ENCODE assay signal across 8 mouse cellular contexts in the genomic region with DNA sequence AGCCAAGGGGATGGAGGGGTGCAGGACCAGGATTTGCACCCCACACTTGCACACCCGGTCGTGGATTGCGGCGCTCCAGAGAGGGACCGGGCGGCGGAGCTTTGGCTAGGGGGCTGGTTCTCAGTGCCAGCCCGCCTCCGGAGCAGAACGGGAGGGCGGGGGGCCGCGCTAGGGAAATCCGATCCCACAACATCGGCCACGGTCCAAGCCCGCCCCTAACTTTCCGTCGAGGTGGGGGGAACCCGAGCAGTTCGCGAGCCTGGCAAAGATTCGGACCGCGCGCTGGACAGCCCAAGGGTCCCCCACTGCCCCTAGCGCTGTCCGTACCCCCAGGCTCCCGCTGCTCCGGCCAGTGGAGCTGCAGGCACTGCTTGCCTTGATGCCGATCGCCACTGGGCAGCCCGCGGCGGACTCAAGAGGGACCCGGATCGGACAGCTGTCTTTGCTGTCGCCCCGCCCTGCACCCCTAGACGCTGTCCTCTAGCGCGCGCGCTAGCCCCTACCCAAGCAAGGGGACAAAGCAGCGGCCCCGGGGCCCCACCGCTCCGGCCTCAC. TPM values are rescaled to one million over a fixed set of nuclear protein-coding genes. Genes with fewer than 3 reads are reported as not detected.
DNase-seq lines count a peak whose midpoint lies in the region; ATAC-seq and TF ChIP-seq lines count a peak whose summit lies in the region.

No protein-coding gene starts in this region.

- WGBS in forebrain, embryonic 12.5 days, result 0% methylated on average over 45 of the region's 48 CpGs
- WGBS in heart, postnatal 0 days, result under 1% methylated on average over 47 of the region's 48 CpGs
- WGBS in neural tube, embryonic 13.5 days, result under 1% methylated on average over 48 of the region's 48 CpGs

- peak; percentile 52 for DNase-seq in 416B (ENCODE audit: low read depth)
- DNase-seq in adrenal gland, postnatal 36 days, result peak; percentile 83 to 90
- DNase-seq in heart, postnatal 0 days (ENCODE audit: low spot score), result peak; percentile 83
- peak; percentile 92 for DNase-seq in kidney, postnatal 14 days
- peak; percentile 87 to 89 for DNase-seq in lung, adult 18-20 months
- DNase-seq in urinary bladder, adult 18-20 months (ENCODE audit: low spot score in 2 of 2), result peak; percentile 82 to 84

- H3K36me3 ChIP-seq in forebrain, embryonic 12.5 days (replicated peaks), result peaks cover 31% of the 10 kb centered on the region
- peaks cover 23% of the 10 kb centered on the region for H3K36me3 ChIP-seq in heart, postnatal 0 days (replicated peaks; ENCODE audit: control insufficient read depth, insufficient read depth, low read length)
- H3K36me3 ChIP-seq in neural tube, embryonic 13.5 days, result peaks cover 27% of the 10 kb centered on the region

- peak; percentile 57 for ATAC-seq in forebrain, embryonic 12.5 days (ENCODE audit: low FRiP score)
- ATAC-seq in heart, postnatal 0 days (ENCODE audit: insufficient read depth, low read depth), result peak; percentile 71
- peak; percentile 69 for ATAC-seq in neural tube, embryonic 13.5 days (ENCODE audit: low read depth)

- peak overlapping the region; percentile 96 for H3K4me3 ChIP-seq in forebrain, embryonic 12.5 days (replicated peaks)
- H3K4me3 ChIP-seq in heart, postnatal 0 days (ENCODE audit: low read depth, low read length), result peak overlapping the region; percentile 83
- H3K4me3 ChIP-seq in neural tube, embryonic 13.5 days, result peak overlapping the region; percentile 95

- TF ChIP-seq EP300 in heart, postnatal 0 days (IDR thresholded peaks at IDR 0.05; ENCODE audit: low read depth), result no peak; the same call in 1 of the 2 replicates

- no peaks in the 10 kb centered on the region for H3K9me3 ChIP-seq in forebrain, embryonic 12.5 days
- no peaks in the 10 kb centered on the region for H3K9me3 ChIP-seq in heart, postnatal 0 days (replicated peaks; ENCODE audit: control insufficient read depth, low read length)
- no peaks in the 10 kb centered on the region for H3K9me3 ChIP-seq in neural tube, embryonic 13.5 days

- peak overlapping the region; percentile 99 for H3K4me2 ChIP-seq in forebrain, embryonic 12.5 days
- H3K4me2 ChIP-seq in heart, postnatal 0 days (ENCODE audit: low read depth, low read length), result peak overlapping the region; percentile 90
- peak overlapping the region; percentile 95 for H3K4me2 ChIP-seq in neural tube, embryonic 13.5 days

- peak overlapping the region; percentile 98 for H3K27ac ChIP-seq in forebrain, embryonic 12.5 days
- peak overlapping the region; percentile 95 for H3K27ac ChIP-seq in heart, postnatal 0 days (ENCODE audit: low read depth)
- H3K27ac ChIP-seq in neural tube, embryonic 13.5 days (replicated peaks), result peak overlapping the region; percentile 99

- no peak for TF ChIP-seq CTCF in heart, postnatal 0 days (IDR thresholded peaks at IDR 0.05; ENCODE audit: low read depth)

- H3K27me3 ChIP-seq in forebrain, embryonic 12.5 days, result peaks cover 25% of the 10 kb centered on the region
- no peaks in the 10 kb centered on the region for H3K27me3 ChIP-seq in heart, postnatal 0 days (ENCODE audit: control insufficient read depth, insufficient read depth, low read length)
- no peaks in the 10 kb centered on the region for H3K27me3 ChIP-seq in neural tube, embryonic 13.5 days

- peaks cover 33% of the 10 kb centered on the region for H3K4me1 ChIP-seq in forebrain, embryonic 12.5 days
- H3K4me1 ChIP-seq in heart, postnatal 0 days (ENCODE audit: control insufficient read depth, insufficient read depth), result peaks cover 22% of the 10 kb centered on the region; the same call in 1 of the 2 replicates
- peaks cover 44% of the 10 kb centered on the region for H3K4me1 ChIP-seq in neural tube, embryonic 13.5 days (replicated peaks)

- peak overlapping the region; percentile 92 for H3K9ac ChIP-seq in forebrain, embryonic 12.5 days
- H3K9ac ChIP-seq in heart, postnatal 0 days (replicated peaks; ENCODE audit: low read depth, low read length), result peak overlapping the region; percentile 83
- peak overlapping the region; percentile 99 for H3K9ac ChIP-seq in neural tube, embryonic 13.5 days

RNA-seq across cellular contexts. Expression of a gene that starts 0.6 kb away (rescaled TPM):
- total RNA-seq in adrenal gland, postnatal 36 days (2021), result 10 to 100 TPM; 18.6 to 19.5 TPM
- 29.8 and 31.7 TPM in 2 replicates for polyA plus RNA-seq in forebrain, embryonic 12.5 days (2016; fragmentation: Nextera tagmentation; extraction: Ambion mirVana)
- total RNA-seq in heart, postnatal 0 days (2014; rRNA removed; ENCODE audit: low replicate concordance), result 11.9 and 13.2 TPM in 2 replicates
- polyA plus RNA-seq in heart, postnatal 0 days (2015; fragmentation: Nextera tagmentation; extraction: Ambion mirVana), result 5.7 and 6.1 TPM in 2 replicates
- 23.4 and 25.2 TPM in 2 replicates for polyA plus RNA-seq in neural tube, embryonic 13.5 days (2015; fragmentation: Nextera tagmentation; extraction: Ambion mirVana)

RNA-seq across cellular contexts. Expression of a gene that starts 10.3 kb away (rescaled TPM):
- total RNA-seq in adrenal gland, postnatal 36 days (2021), result 10 to 100 TPM; 11.3 to 12.6 TPM
- 16.7 and 17.9 TPM in 2 replicates for polyA plus RNA-seq in forebrain, embryonic 12.5 days (2016; fragmentation: Nextera tagmentation; extraction: Ambion mirVana)
- total RNA-seq in heart, postnatal 0 days (2014; rRNA removed; ENCODE audit: low replicate concordance), result 32.7 and 34.9 TPM in 2 replicates
- polyA plus RNA-seq in heart, postnatal 0 days (2015; fragmentation: Nextera tagmentation; extraction: Ambion mirVana), result 26.6 and 29.0 TPM in 2 replicates
- 23.8 and 26.2 TPM in 2 replicates for polyA plus RNA-seq in neural tube, embryonic 13.5 days (2015; fragmentation: Nextera tagmentation; extraction: Ambion mirVana)

RNA-seq across cellular contexts. Expression of a gene that starts 18.3 kb away (rescaled TPM):
- total RNA-seq in adrenal gland, postnatal 36 days (2021), result under 1 TPM in 1 of 2 experiments, not detected in 1; 0.49 TPM
- 0.50 TPM in 1 of 2 replicates, not detected in the other for polyA plus RNA-seq in forebrain, embryonic 12.5 days (2016; fragmentation: Nextera tagmentation; extraction: Ambion mirVana)
- not detected in 2 replicates for total RNA-seq in heart, postnatal 0 days (2014; rRNA removed; ENCODE audit: low replicate concordance)
- polyA plus RNA-seq in heart, postnatal 0 days (2015; fragmentation: Nextera tagmentation; extraction: Ambion mirVana), result 1.2 TPM in 1 of 2 replicates, not detected in the other
- polyA plus RNA-seq in neural tube, embryonic 13.5 days (2015; fragmentation: Nextera tagmentation; extraction: Ambion mirVana), result 0.32 and 1.9 TPM in 2 replicates

RNA-seq across cellular contexts. Expression of a gene that starts 20.9 kb away (rescaled TPM):
- total RNA-seq in adrenal gland, postnatal 36 days (2021), result 1 to 10 TPM; 6.4 to 8.1 TPM
- polyA plus RNA-seq in forebrain, embryonic 12.5 days (2016; fragmentation: Nextera tagmentation; extraction: Ambion mirVana), result 14.8 and 15.0 TPM in 2 replicates
- 62.2 and 93.8 TPM in 2 replicates for total RNA-seq in heart, postnatal 0 days (2014; rRNA removed; ENCODE audit: low replicate concordance)
- polyA plus RNA-seq in heart, postnatal 0 days (2015; fragmentation: Nextera tagmentation; extraction: Ambion mirVana), result 26.7 and 34.2 TPM in 2 replicates
- polyA plus RNA-seq in neural tube, embryonic 13.5 days (2015; fragmentation: Nextera tagmentation; extraction: Ambion mirVana), result 19.0 and 19.2 TPM in 2 replicates

RNA-seq across cellular contexts. Expression of a gene that starts 45.9 kb away (rescaled TPM):
- 10 to 100 TPM; 21.5 to 34.2 TPM for total RNA-seq in adrenal gland, postnatal 36 days (2021)
- 3.4 and 4.5 TPM in 2 replicates for polyA plus RNA-seq in forebrain, embryonic 12.5 days (2016; fragmentation: Nextera tagmentation; extraction: Ambion mirVana)
- total RNA-seq in heart, postnatal 0 days (2014; rRNA removed; ENCODE audit: low replicate concordance), result 10.2 and 21.4 TPM in 2 replicates
- polyA plus RNA-seq in heart, postnatal 0 days (2015; fragmentation: Nextera tagmentation; extraction: Ambion mirVana), result 2.0 and 2.2 TPM in 2 replicates
- 3.4 and 4.2 TPM in 2 replicates for polyA plus RNA-seq in neural tube, embryonic 13.5 days (2015; fragmentation: Nextera tagmentation; extraction: Ambion mirVana)

Comparison
In these comparisons a context has a peak if more than half of its experiments do, and no peak if none do; other contexts are left out.
1. Peak in every context shown above with its lines: DNase-seq, ATAC-seq, H3K4me3 ChIP-seq and H3K27ac ChIP-seq.